Mouse (Mus musculus) large intestine, adult 2 months (tissue): ENCODE measurements around the gene Dnajc24. TPM values are rescaled to one million over a fixed set of nuclear protein-coding genes. Genes with fewer than 3 reads are reported as not detected.

ENCODE experiments used
- polyA plus RNA-seq: library from polyadenylated mRNA; depleted of rRNA; stranded (reverse); fragments of >200 nt; gene quantifications from 2 replicates; pipeline ENCODE4 v1.2.3, GENCODE M21; 2012; rRNA removed

The Dnajc24 gene
- polyA plus RNA-seq, 1 experiment = 10.0 TPM

Other genes starting within 250 kb of the Dnajc24 start
- 2.1 and 2.3 TPM in 2 replicates for gene Elp4, start 99.0 kb downstream of the Dnajc24 start, polyA plus RNA-seq
- 15.5 and 15.8 TPM in 2 replicates for gene Immp1l, start 98.9 kb downstream of the Dnajc24 start, polyA plus RNA-seq